Mouse (Mus musculus) brain, embryonic 14.5 days (tissue): ENCODE results near the gene Dhrs7.

Source experiments
- CTCF ChIP-seq: fragments of 200-500 bp; IDR thresholded peaks from 2 replicates; pipeline ENCODE4 v1.5.1; 2012; ENCODE audit warnings: inconsistent platforms, mild to moderate bottlenecking, moderate library complexity, borderline replicate concordance; ENCODE audit not compliant: insufficient read depth, insufficient read length; ENCODE audit errors: extremely low read depth
- POLR2A ChIP-seq: fragments of 200-500 bp; IDR thresholded peaks from 2 replicates; pipeline ENCODE4 v1.6.1; 2012; ENCODE audit warnings: mild to moderate bottlenecking, inconsistent platforms, borderline replicate concordance; ENCODE audit not compliant: poor library complexity, insufficient read depth, insufficient read length, severe bottlenecking; ENCODE audit errors: extremely low read depth

DNA sequence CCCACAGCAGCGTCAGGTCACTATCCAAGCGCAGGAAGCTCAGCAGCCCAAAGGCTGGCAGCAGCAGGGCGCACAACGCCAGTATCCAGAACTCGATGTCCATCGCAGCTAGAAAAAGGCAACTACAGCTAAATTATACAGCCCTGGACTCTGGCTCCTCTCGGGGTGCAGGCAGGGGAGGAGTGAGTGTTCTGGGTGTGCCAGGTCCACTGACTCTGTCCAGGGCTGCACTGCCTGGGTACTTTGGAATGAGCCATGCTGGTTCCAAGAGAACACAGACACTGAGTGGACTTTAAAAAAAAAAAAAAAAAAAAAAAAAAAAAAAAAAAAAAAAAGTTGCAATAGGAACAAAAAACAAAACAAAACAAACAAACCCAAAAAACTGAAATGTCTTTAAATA is 36.0 kb downstream of the Dhrs7 start:
- no peak for TF ChIP-seq CTCF
- no peak for TF ChIP-seq POLR2A
